In genomic region chrX:136666762-136667464, GRCm38 (mm10) we compare ENCODE assay signal across 8 mouse cellular contexts. TPM values are rescaled to one million over a fixed set of nuclear protein-coding genes. Genes with fewer than 3 reads are reported as not detected.
DNase-seq lines count a peak whose midpoint lies in the region; ATAC-seq lines count a peak whose summit lies in the region.
"Not testable (repeated sequence)": the region's sequence is repeated elsewhere in the genome, so short reads cannot be mapped to it uniquely, and the experiment has no call there.

No protein-coding gene starts in this region.

- H3K4me1 ChIP-seq in embryonic facial prominence, embryonic 13.5 days; heart, embryonic 10.5 days; intestine, embryonic 16.5 days (ENCODE audit: control insufficient read depth, insufficient read depth, low read length): not testable (repeated sequence)

- peak; percentile 0 for DNase-seq in CD4-positive, CD25-positive, alpha-beta regulatory T cell, adult 2 months (ENCODE audit: low read depth, low spot score)
- peak; percentile 28 to 45 for DNase-seq in cerebellum, adult 18-20 months
- DNase-seq in heart, embryonic 10.5 days (ENCODE audit: low spot score) = not testable (repeated sequence)
- DNase-seq in left cerebral cortex, postnatal 14 days (ENCODE audit: low spot score in 2 of 2) = peak; percentile 10 to 28
- peak; percentile 1 for DNase-seq in lung, postnatal 10 days
- peak; percentile 12 for DNase-seq in ovary, postnatal 36 days (ENCODE audit: low spot score)

- intact Hi-C loops in left cerebral cortex, postnatal 14 days (cut with DNase I) = not testable (repeated sequence)

- peak overlapping the region; percentile 51 for H3K4me3 ChIP-seq in embryonic facial prominence, embryonic 13.5 days
- H3K4me3 ChIP-seq in heart, embryonic 10.5 days = peak overlapping the region; percentile 54
- peak overlapping the region; percentile 42 for H3K4me3 ChIP-seq in intestine, embryonic 16.5 days (ENCODE audit: low read length)

- not testable (repeated sequence) for H3K36me3 ChIP-seq in embryonic facial prominence, embryonic 13.5 days; heart, embryonic 10.5 days; intestine, embryonic 16.5 days (ENCODE audit: control insufficient read depth, insufficient read depth, low read length)

- H3K4me2 ChIP-seq in embryonic facial prominence, embryonic 13.5 days = peak overlapping the region; percentile 61
- H3K4me2 ChIP-seq in intestine, embryonic 16.5 days (ENCODE audit: low read depth, low read length) = peak overlapping the region; percentile 59

- 27% methylated on average over 18 of the region's 24 CpGs for WGBS in embryonic facial prominence, embryonic 13.5 days
- WGBS in heart, embryonic 10.5 days = 20% methylated on average over 23 of the region's 24 CpGs
- WGBS in intestine, embryonic 16.5 days = 16% methylated on average over 20 of the region's 24 CpGs

- H3K27me3 ChIP-seq in embryonic facial prominence, embryonic 13.5 days = peaks cover 35% of the 10 kb centered on the region
- peaks cover 15% of the 10 kb centered on the region; the same call in 1 of the 2 replicates for H3K27me3 ChIP-seq in heart, embryonic 10.5 days (ENCODE audit: insufficient read depth, poor library complexity, severe bottlenecking)
- not testable (repeated sequence) for H3K27me3 ChIP-seq in intestine, embryonic 16.5 days (replicated peaks; ENCODE audit: control insufficient read depth, insufficient read depth, low read length)

- not testable (repeated sequence) for H3K27ac ChIP-seq in embryonic facial prominence, embryonic 13.5 days; heart, embryonic 10.5 days; intestine, embryonic 16.5 days (ENCODE audit: low read length)

- H3K9me3 ChIP-seq in embryonic facial prominence, embryonic 13.5 days; heart, embryonic 10.5 days; intestine, embryonic 16.5 days (ENCODE audit: control insufficient read depth, low read length): not testable (repeated sequence)

- not testable (repeated sequence) for ATAC-seq in embryonic facial prominence, embryonic 13.5 days (ENCODE audit: insufficient number of reproducible peaks, insufficient read depth, low FRiP score, low TSS enrichment, low read depth); intestine, embryonic 16.5 days

- H3K9ac ChIP-seq in embryonic facial prominence, embryonic 13.5 days = peak overlapping the region; percentile 69
- H3K9ac ChIP-seq in intestine, embryonic 16.5 days (ENCODE audit: low read depth, low read length) = 0 out of 2 replicates have a peak overlapping the region, but pooled peaks have one; percentile 33

RNA-seq across cellular contexts. Expression of gene Tceal1, which starts 40.9 kb away (rescaled TPM):
- 11.9 and 13.2 TPM in 2 replicates for polyA plus RNA-seq in embryonic facial prominence, embryonic 13.5 days (2015; fragmentation: Nextera tagmentation; extraction: Ambion mirVana)
- polyA plus RNA-seq in heart, embryonic 10.5 days (2016; fragmentation: Nextera tagmentation; extraction: Ambion mirVana) = 6.1 and 7.2 TPM in 2 replicates
- polyA plus RNA-seq in intestine, embryonic 16.5 days (2015; fragmentation: Nextera tagmentation; extraction: Ambion mirVana) = 5.8 and 6.5 TPM in 2 replicates
- total RNA-seq in left cerebral cortex, postnatal 14 days (2021) = 10 to 100 TPM; 11.5 to 12.6 TPM
